Mouse (Mus musculus) liver, adult 10 weeks (tissue): Measurements from ENCODE around the gene Vmn2r9. TPM values are rescaled to one million over a fixed set of nuclear protein-coding genes. Genes with fewer than 3 reads are reported as not detected.

Source experiments
- polyA plus RNA-seq: library from polyadenylated mRNA; stranded (reverse); fragments of 350-450 nt; fragmentation: Illumina TruSeq; extraction: RNeasy Lipid Tissue Mini Kit (QIAGEN cat#74804); gene quantifications from one replicate; pipeline ENCODE4 v1.2.3, GENCODE M21; 2014; ENCODE audit warnings: low read depth, low replicate concordance

Vmn2r9 gene
- not detected for polyA plus RNA-seq

GRCm38 (mm10) chr5:108852501-108852900, at the start of gene Vmn2r9:
Gene Vmn2r9 (minus strand): TSS chr5:108852601.

DNA sequence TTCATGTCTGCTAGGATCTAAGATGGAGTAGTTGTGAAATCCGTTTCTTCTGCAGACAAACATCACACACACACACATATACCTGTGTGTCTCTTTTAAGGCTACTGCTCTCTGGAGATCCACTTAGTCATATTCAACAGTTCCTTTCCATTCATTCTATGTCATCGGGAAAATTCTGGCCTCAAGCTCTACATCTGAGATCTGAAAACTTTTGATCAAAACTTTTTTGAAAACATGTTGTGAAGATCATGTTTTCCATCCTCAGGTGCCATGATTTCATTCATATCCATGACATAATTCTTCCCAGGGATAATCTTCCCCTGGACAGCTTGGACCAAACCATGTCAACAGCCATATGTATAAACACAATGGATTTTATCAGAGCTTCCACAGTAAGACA, 43.7 kb downstream of the Vmn2r9 start, which contains the start of gene Vmn2r8:
Gene Vmn2r8 (minus strand): TSS at position 101 of the 400 bp plus-strand sequence.

DNA sequence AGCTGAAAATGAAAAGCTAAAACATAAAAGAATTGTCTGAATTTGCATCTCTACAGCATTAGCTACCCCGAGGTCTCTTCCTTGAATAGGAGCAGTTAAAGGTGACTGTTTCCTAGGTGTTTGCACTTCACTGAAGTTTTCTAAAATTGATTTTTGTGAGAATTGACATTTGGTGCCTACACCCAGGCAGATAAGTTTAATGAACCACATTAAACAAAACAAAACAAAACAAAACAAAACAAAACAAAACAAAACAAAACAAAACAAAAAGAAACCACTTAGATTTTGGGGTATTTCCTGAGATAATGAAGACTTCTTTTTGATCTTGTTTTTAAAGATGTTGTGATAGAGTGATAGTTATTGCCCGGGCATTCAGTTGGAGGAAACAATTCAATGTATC, 57.1 kb downstream of the Vmn2r9 start, which contains the start of gene Tmed11:
Gene Tmed11 (minus strand): TSS at position 101 of the 400 bp plus-strand sequence.

Other genes with a start within 250 kb of the Vmn2r9 start
- 35.0 TPM for gene Gak, start 222.8 kb downstream of the Vmn2r9 start, polyA plus RNA-seq
- gene Tmem175, start 222.8 kb downstream of the Vmn2r9 start, polyA plus RNA-seq, result 6.9 TPM
- 3.5 TPM for gene Idua, start 192.3 kb downstream of the Vmn2r9 start, polyA plus RNA-seq
- 9.6 TPM for gene Dgkq, start 182.9 kb downstream of the Vmn2r9 start, polyA plus RNA-seq
- gene Slc26a1, start 177.0 kb downstream of the Vmn2r9 start, polyA plus RNA-seq, result 29.2 TPM
- 4.1 TPM for gene Fgfrl1, start 160.2 kb downstream of the Vmn2r9 start, polyA plus RNA-seq
- gene Rnf212, start 77.6 kb downstream of the Vmn2r9 start, polyA plus RNA-seq, result not detected
- not detected for gene Tmed11, start 57.2 kb downstream of the Vmn2r9 start, polyA plus RNA-seq
- gene Vmn2r8, start 43.8 kb downstream of the Vmn2r9 start, polyA plus RNA-seq, result not detected
- gene Vmn2r10, start 153.9 kb upstream of the Vmn2r9 start, polyA plus RNA-seq, result not detected
- not detected for gene Vmn2r11, start 207.0 kb upstream of the Vmn2r9 start, polyA plus RNA-seq
- gene Vmn2r12, start 245.3 kb upstream of the Vmn2r9 start, polyA plus RNA-seq, result not detected